Mouse (Mus musculus) embryo, embryonic 11 days (tissue): ENCODE data around the gene Bloc1s6.

Source experiments
- DNase-seq: peaks from one replicate; pipeline ENCODE4 v3.0.0-alpha.2; 2015

Bloc1s6 gene

DNA sequence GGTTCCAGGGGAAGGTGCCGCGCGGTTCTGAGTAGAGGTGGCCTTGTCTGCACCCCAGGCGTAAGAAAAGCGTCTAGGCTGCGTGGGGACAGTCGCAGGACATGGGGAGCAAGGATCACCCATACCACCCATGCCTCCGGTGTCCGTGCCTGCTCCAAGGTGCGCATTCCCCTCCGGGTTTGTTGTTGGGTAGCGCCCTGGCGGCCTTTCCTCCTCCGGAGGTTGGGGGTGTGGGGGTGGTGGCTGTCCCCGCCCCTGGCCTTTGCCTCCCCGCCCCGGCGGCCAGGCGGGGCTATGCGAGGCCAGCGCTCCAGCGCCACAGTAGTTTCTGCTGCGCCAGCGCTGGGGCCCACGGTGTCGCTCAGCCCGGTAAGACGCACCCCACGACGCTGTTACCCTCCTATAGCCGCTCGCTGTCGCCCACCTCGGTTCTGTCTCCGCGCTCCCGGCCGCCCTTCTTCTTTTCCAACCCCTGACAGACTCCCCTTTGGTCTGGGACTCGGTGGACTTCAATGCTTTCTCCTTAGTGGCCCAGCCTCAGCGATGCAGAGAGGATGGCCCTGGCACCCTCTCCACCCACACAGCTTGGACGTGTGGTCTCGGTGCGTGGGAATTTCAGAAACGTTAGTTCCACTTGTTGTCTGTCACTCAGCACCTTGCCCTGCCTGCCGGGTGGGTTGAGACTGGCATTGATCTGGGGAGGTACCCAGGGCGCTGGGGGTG is 26.9 kb downstream of the Bloc1s6 start, which contains the start of gene Sqor:
TSS of gene Sqor (plus strand) at position 167 of the 723 bp plus-strand sequence.
- peak; percentile 66 for DNase-seq

DNA sequence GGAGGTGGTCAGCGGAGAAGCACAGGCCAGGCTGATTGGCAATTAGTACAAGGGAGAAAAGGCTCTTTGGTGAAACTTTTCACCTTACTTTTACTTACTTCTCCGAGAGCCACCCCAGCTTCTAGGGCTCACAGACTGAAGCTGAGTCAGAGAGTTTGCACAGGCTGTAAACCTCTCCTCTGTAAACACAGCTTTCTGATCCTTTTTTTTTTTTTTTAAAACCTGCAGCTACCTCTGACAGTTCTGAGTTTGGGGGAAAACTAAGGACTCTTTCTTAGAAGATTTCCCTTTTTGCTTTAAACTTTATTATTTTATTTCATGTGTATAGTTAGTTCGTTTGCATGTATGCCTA is 27.5 kb downstream of the Bloc1s6 start:
- no peak for DNase-seq

GRCm38 (mm10) chr2:122771002-122771401 is 32.7 kb downstream of the Bloc1s6 start:
- no peak for DNase-seq

DNA sequence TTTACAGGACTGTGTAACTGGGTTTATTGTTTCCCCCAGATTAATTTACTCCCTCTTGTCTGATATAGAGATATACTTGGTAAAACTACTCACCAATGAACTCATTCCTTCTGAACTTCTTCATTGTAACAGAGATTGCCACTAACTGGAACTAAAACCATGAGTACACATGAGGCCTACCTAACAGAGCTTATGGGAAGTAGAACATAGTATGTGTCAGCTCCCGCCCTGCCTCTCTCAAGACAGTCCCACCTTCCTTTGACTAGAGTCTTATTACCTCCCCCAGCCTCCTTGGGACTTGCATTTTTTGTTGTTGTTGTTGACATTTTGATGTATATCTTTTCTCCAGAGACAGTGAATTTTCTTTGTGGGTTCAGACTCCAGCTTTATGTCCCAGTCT is 34.6 kb downstream of the Bloc1s6 start:
- DNase-seq, result no peak

DNA sequence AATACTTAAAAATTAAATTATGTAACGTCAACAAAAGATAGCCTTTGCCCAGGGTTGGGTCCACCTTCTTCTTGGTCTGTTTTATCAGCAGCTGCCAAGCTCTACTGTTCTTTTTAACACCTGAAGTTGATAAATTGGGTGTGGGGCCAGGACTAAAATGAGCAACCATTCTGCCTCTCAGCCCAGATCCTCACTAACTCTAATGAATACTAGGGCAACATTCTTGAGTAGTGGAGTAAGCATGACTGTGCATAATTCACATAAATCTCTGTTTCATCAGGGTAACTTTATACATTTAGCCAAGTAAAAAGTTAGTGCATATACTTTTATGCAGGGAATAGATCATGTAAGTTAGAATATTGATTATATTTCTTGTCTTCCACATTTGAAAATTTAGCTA is 37.2 kb downstream of the Bloc1s6 start:
- no peak for DNase-seq

DNA sequence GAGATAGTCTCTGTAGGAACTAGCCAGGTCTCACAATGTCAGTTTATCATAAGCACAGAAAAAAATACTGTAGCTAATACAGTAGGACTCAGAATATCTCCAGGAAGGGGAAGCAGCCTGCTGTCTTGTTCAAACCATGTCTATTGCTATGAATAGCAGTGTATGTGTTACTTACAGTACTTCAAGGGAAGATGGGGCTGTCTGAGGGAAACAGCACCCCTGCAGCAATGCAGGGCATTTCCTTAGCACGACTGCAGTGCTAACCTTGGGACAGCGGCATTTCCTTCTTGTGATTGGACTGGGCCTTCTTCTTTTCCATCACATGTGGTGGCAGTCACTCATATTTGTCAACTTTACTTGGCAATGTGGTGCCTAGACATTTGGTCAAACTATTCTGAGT is 38.5 kb downstream of the Bloc1s6 start:
- no peak for DNase-seq

GRCm38 (mm10) chr2:122779967-122780366 is 41.7 kb downstream of the Bloc1s6 start:
- peak; percentile 30 for DNase-seq

DNA sequence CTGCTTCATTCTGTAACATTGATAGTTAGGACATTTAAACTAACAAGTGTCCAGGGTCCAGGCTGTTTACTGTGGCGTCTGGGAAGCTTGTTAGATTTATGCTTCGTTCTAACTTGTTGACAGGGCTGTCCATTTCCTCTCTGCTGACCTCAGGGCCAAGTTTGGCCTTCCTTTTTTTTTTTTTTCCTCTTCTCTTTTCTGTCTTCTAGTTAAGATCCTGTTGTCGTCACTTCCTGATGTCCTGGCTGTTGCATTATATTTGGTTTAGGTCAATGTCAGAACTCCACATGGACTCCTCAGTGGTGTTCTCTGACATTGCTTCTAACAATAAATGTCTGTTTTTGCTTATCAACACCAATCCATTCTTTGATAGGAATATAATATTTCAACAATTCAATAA is 42.1 kb downstream of the Bloc1s6 start:
- DNase-seq, result no peak

DNA sequence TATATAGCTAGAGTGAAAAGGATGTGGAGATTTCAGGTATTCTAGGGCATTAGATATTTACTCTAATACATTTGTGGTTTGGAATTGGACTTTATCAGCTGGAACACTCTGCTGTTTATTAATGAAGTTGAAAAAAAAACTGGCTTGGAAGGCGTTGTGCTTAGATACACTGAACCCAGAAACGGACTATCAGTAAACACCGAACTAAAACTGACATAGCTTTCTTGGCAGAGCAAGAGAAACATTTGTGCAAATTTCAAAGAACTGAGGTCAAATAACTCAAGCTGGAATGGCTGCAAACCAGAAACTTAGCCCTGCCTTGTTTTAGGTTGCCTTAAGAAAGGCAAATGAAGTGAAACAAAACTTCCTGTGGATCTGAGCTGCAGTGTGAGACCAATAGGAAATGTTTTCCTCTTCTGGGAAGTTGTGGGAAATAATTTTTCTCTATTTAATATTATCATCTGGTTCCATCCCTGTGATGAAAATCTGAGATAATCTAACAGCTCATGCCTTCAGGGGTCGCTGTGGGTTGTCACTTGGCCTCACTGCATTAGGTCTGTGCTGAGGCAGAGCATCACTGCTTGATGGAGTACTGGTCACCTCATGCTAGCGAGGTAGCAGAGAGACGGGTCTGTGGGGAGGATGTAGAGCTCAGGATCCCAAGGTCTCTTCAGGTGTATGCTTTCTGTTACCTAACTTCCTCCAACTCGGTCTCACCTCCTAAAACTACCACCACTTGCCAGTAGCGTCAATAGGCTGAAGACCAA is 43.5 kb downstream of the Bloc1s6 start:
- no peak for DNase-seq

DNA sequence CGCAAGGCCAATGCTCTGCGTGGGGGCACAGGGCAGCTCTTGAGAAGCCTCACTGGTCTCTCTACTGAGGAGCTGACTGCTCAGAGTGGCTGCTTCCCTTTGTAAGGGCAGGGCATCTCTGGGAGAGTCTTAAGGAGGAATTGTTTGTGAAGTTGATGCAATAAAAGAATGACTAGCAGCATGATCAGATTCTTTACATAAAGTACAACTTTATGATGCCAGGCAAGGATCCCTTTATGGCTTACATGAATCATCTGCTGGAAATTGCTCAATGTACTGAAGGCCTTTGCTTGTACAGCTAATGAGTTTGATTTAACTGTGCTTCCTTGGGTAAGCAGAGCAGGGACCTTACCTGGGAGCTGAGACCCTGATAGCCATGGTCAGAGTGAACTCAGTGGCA is 45.4 kb downstream of the Bloc1s6 start:
- DNase-seq, result no peak

DNA sequence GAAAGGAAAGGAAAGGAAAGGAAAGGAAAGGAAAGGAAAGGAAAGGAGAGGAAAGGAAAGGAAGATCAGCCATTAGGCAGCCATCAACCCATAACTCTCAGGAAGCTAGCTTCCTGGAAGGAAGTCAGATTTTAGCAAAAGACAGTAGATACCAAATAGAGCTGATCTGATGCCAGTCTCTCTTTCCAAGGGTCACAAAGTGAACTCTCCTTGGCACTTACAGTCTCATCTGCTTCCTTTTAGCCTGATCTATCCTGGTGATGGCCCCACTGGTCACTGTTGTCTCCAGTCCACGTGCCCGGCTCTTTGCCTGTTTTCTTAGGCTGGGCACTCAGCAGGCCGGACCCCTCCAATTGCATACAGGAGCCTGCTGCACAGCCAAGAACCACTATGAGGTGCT is 46.4 kb downstream of the Bloc1s6 start:
- no peak for DNase-seq

DNA sequence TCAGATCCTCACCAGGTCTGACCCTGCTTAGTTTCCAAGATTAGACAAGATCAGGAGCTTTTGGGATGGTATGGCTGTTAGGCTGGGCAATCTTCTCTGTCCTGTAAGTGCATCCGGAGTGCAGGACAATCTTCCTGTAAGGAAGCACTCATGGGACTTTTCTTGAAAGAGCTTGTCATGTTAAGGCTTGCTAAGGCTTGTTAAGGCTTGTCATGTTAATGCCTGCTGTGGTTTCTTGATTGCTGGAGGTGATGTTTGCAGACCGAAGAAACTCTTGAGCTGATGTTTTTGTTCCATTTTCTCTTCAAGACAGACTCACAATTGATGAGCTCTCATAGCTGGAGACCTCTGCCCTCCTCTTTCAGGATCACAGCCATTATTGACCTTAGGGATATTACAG is 47.9 kb downstream of the Bloc1s6 start:
- DNase-seq, result no peak

DNA sequence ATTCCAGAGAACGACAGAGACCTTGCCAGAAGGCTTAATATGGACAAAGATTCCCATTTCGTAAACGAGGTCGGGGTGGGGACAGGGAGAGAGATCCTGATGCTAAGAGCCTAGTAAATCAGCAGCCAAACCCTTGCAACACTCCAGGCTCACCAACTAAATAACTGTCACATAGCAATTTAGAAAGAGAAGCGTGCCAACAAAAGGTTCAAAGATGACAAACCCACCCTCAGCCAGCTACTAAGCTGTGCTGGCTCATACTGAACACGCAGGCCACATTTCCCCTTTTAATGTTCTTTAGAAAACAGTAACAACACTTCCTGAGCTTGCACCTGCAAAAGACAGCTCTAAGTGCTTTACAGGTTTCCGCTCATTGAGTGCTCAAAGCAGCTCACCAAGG is 51.0 kb downstream of the Bloc1s6 start:
- no peak for DNase-seq

GRCm38 (mm10) chr2:122789730-122790129 is 51.4 kb downstream of the Bloc1s6 start:
- DNase-seq, result no peak
